Mouse (Mus musculus): ENCODE results near the gene Lpp. TPM values are rescaled to one million over a fixed set of nuclear protein-coding genes. Genes with fewer than 3 reads are reported as not detected.
"Not testable (repeated sequence)": the region's sequence is repeated elsewhere in the genome, so short reads cannot be mapped to it uniquely, and the experiment has no call there.

Gene Lpp
- total RNA-seq, 2 experiments from 2014 or later, result 34.6 to 45.1 TPM

GRCm38 (mm10) chr16:24990331-24990730 lies 597.0 kb downstream of the Lpp start:
- DNase-seq, result no peak

DNA sequence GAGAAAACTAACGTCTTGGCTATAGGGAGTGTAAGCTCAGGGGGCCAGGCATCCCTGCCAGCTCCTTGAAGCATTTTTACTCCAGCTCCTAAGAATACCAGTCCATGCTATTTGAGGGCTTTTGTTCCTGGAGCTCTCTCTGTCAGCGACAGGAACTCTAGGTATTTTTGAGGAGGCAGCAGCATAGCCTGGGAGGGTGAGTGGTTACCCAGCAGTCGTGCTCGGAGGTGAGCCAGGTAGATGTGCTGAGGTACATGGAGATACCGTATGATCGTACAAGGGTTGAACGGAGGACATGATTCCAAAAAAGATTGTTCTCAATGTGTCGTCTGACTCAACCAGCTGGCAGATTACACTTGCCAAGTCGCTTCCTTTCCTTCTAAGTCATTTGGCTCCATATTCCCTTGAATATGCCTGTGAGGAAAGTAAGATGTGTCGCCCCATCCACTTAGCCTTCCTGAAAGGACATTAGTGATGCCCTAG lies 597.8 kb downstream of the Lpp start:
- no peak for DNase-seq

DNA sequence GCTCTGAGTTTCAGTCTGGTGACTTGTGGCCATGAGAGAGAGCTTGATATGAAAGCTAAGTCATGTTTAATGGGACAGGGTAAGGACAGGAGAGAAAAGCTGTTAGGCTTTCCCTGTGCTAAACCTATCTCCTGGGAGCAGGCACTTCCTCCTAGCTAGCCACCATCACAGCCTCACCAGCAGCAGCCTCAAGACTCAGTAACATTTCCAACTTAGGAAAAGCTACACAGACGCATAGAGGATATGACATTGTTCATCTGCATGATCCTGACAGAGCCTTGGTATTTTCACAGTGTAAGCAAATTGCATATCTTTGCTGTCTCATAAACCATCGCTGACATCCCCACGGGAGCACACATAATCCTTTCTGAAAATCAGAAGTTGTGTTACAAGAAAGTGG lies 598.7 kb downstream of the Lpp start:
- no peak for DNase-seq

GRCm38 (mm10) chr16:24992494-24992893 lies 599.2 kb downstream of the Lpp start:
- no peak for DNase-seq

DNA sequence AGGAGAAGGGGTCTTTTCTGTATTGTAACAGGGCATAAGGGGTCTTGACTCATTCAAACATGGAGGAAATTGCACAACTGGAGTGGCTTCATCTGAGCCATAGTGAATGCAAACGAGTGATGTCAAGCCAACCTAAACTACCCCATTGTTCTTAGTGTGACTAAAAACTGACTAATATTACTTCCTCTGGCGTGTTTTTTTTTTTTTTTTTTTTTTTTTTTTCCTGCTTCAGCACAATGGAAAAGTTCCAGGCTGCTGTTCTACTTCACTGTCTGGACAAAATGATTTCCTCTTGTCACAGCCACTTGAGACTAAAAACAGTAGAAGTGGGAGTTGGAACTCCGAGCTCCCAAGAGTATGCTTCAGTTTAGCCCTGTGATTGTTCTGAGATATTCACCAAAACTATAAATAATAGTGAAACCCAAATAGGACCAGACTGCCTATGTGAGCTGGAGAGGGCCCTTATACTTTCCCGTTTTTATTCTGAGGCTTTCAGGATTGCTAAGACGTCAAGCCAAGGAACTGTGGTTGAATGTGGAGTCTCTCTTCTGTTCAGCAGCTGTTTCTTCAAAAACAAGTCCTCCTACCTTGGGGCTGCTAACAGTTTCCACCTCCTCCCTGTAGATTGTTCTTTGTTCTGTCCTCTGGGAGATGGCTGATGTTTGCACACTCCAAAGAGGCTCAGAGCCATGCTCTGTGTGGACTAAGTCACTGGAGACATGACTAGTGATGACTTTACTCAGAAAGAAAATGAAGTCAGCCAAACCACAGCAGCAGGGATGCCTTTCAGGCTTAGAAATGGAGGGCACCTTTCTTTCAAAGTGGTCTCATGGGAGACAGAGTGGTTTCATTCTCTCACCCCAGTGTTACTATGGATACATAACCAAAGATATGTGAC lies 617.9 kb downstream of the Lpp start:
- DNase-seq, result no peak

- no peak for DNase-seq
These were observed 619.6 kb downstream of the Lpp start for GRCm38 (mm10) chr16:25012938-25013337.

GRCm38 (mm10) chr16:25016261-25016836 lies 623.0 kb downstream of the Lpp start:
- no peak for DNase-seq

DNA sequence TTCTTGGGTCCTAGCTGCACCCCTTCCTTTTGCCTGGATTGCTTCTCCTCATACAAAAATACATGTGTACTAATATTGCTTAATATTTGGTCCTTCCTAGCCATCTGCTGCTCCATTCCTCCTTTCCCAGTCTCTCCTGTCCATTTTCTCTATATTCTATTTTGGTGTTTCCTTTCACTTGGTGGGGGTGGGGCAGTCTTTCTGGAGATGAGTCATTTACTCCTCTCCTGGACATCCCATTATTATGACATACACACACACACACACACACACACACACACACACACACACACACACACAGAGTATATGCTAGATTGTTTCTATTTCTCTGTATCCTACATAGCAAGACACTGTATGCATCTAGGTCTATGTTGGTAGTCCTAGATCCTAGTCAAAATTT lies 623.7 kb downstream of the Lpp start:
- DNase-seq, result no peak

DNA sequence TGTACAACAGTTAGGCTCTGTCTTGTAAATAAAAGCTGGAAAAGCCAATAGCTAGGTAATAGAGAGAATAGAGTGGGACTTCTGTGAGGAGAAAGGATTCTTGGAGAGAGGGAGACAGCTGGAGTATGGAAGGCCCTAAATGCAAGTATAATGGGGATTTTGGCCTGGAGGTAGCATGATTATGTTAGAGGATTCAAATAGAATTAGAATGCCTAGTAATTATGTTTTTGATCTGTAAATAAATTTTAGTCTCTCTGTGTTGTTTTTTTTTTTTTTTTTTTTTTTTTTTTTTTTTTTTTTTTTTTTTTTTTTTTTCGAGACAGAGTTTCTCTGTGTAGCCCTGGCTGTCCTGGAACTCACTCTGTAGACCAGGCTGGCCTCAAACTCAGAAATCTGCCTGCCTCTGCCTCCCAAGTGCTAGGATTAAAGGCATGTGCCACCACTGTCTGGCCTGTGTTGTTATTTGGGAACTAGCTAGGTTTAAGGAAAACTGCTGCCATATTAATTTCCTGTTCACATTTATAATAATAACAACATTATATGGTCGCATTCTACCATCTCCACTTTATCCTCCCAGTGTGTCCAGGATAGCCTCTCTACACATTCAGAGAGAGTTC lies 628.5 kb downstream of the Lpp start:
- DNase-seq, result not testable (repeated sequence)

DNA sequence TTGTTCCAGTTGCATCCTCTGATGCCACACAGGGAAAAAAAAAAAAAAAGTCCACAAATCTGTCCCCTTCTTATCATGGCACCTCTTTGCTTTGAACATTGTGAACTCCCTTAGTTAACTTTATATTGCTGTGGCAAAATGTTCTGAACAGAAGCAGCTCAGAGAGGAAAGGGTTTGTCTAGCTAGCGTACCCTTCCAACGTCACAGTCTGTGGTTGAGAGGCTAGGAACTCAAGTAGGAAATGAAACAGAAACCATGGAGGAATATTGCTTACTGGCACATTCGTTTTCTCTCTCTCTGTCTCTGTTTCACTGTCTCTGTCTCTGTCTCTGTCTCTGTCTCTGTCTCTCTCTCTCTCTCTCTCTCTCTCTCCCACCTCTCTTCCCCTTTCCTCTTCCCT lies 631.3 kb downstream of the Lpp start:
- DNase-seq, result no peak

GRCm38 (mm10) chr16:25026191-25026590 lies 632.9 kb downstream of the Lpp start:
- DNase-seq, result no peak

GRCm38 (mm10) chr16:25029548-25029947 lies 636.2 kb downstream of the Lpp start:
- DNase-seq, result no peak

- DNase-seq, result no peak
These were observed 644.1 kb downstream of the Lpp start for GRCm38 (mm10) chr16:25037361-25037760.

- no peak for DNase-seq
These were observed 645.2 kb downstream of the Lpp start for GRCm38 (mm10) chr16:25038529-25038928.

DNA sequence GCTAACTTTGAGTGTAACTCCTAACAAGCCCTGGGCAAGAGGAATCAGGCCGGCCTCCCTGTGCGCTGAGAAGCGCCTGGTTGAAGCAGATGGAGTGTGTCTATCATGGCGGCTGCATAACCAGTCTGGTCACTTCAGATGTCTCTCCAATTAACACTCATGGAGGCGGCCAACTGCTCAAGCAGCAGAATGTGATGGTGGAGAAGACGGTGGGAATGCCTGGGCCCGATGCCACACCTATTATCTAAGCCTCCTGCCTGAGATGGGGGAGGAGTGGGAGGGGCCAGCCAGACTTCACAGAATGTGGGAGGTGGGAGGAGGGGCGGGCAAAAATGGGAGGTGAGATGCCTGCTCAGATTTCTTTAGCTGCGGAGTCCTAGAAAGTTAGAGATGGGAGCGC lies 646.6 kb downstream of the Lpp start:
- DNase-seq, result no peak

- DNase-seq, result no peak
These were observed 647.9 kb downstream of the Lpp start for GRCm38 (mm10) chr16:25041165-25041564.

DNA sequence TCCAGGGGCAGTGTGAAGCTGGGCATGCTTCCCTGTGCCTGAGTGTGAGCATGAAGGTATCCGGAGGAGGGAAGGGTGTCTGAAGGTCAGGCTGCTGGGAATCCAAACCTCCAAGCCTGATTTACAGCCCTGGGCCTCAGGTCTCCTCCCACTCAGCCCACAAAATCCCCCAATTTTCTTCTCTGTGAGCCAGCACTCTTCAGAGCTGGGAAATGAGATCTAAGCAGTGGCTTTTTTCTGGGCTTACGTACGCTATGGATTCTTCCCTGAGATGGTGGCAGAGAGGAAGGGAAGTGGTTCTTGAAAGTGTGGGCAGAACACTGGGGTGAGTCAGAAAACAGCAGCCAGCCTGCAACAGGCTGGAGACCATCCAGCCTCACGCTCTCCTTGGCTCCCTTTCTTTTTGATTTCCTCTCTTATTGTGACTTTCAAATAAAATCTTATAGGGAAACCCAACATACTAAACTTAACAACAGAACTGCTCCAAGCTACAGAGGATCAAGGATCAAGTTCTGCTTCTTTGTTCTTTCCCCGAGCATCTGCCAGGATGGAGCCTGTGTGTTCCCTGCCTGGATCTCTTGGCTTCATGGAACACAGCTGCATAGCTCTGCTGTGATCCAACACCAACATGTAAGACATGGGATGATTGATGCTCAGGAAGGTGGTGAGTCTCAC lies 648.7 kb downstream of the Lpp start:
- DNase-seq, result no peak

Small RNA genes lying within 50 kb of the gene (microRNA-seq; reads per million reads assigned to microRNA genes)
- 2,927 to 3,714 reads per million in 2 experiments for gene Mir28a

Measured in gastrocnemius, postnatal 10 days (tissue).